Mouse (Mus musculus) bone marrow macrophage, adult 2 months (primary cell): ENCODE results near the gene Mfsd4b1. TPM values are rescaled to one million over a fixed set of nuclear protein-coding genes. Genes with fewer than 3 reads are reported as not detected.

Source experiments
- H3K27ac ChIP-seq: 2 replicates; pipeline ENCODE4 v1.5.1; 2012; ENCODE audit warnings: low read depth, low read length; ENCODE audit not compliant: insufficient read depth
- H3K4me1 ChIP-seq: 2 replicates; pipeline ENCODE4 v1.6.1; 2012; ENCODE audit warnings: low read length; ENCODE audit not compliant: control insufficient read depth, insufficient read depth
- H3K4me3 ChIP-seq: 2 replicates; pipeline ENCODE4 v1.5.1; 2012; ENCODE audit warnings: mild to moderate bottlenecking, low read length, moderate library complexity; ENCODE audit not compliant: insufficient read depth
- CTCF ChIP-seq: IDR thresholded peaks from 2 replicates; pipeline ENCODE4 v1.5.1; 2012; ENCODE audit warnings: low read depth, mild to moderate bottlenecking, low read length, moderate library complexity
- POLR2A ChIP-seq: IDR thresholded peaks from 2 replicates; pipeline ENCODE4 v1.6.1; 2012; ENCODE audit warnings: mild to moderate bottlenecking, low read depth, low read length, borderline replicate concordance
- polyA plus RNA-seq: library from polyadenylated mRNA; stranded (reverse); fragments of >200 nt; gene quantifications from 2 replicates; pipeline ENCODE4 v1.2.4, GENCODE M21; 2012; ENCODE audit not compliant: missing spikeins, insufficient read depth, insufficient read length

The Mfsd4b1 gene
- polyA plus RNA-seq, 1 experiment, result not detected

- H3K4me1 ChIP-seq, result no peaks in the 10 kb centered on the region
- TF ChIP-seq POLR2A (no peak), CTCF (no peak)
- no peak overlapping the region for H3K27ac ChIP-seq
- no peak overlapping the region for H3K4me3 ChIP-seq
These were observed 11.9 kb upstream of the Mfsd4b1 start for GRCm38 (mm10) chr10:40036686-40037560.

GRCm38 (mm10) chr10:40034956-40035355 lies 9.9 kb upstream of the Mfsd4b1 start:
- Histone ChIP-seq H3K4me1 (no peaks in the 10 kb centered on the region), H3K27ac (no peak overlapping the region), H3K4me3 (no peak overlapping the region)
- TF ChIP-seq CTCF (no peak), POLR2A (no peak)

GRCm38 (mm10) chr10:40032897-40033296 lies 7.8 kb upstream of the Mfsd4b1 start:
- no peak for TF ChIP-seq CTCF
- H3K27ac ChIP-seq, result no peak overlapping the region
- no peak overlapping the region for H3K4me3 ChIP-seq
- H3K4me1 ChIP-seq, result no peaks in the 10 kb centered on the region

GRCm38 (mm10) chr10:40030716-40031115 lies 5.6 kb upstream of the Mfsd4b1 start:
- Histone ChIP-seq H3K4me3 (no peak overlapping the region), H3K27ac (no peak overlapping the region), H3K4me1 (no peaks in the 10 kb centered on the region)
- TF ChIP-seq CTCF, result no peak
- TF ChIP-seq POLR2A, result no peak

- Histone ChIP-seq H3K4me3 (no peak overlapping the region), H3K4me1 (peaks cover 3% of the 10 kb centered on the region; the same call in 1 of the 2 replicates), H3K27ac (no peak overlapping the region)
- TF ChIP-seq POLR2A (no peak), CTCF (no peak)
These were observed 4.5 kb upstream of the Mfsd4b1 start for GRCm38 (mm10) chr10:40029610-40030009.

GRCm38 (mm10) chr10:40028091-40028490 lies 3.0 kb upstream of the Mfsd4b1 start:
- H3K27ac ChIP-seq, result no peak overlapping the region
- H3K4me3 ChIP-seq, result no peak overlapping the region
- TF ChIP-seq CTCF, result no peak
- TF ChIP-seq POLR2A, result no peak

GRCm38 (mm10) chr10:40026546-40026945 lies 1.5 kb upstream of the Mfsd4b1 start:
- no peak overlapping the region for H3K27ac ChIP-seq
- H3K4me3 ChIP-seq, result no peak overlapping the region
- peaks cover 5% of the 10 kb centered on the region; the same call in 1 of the 2 replicates for H3K4me1 ChIP-seq
- TF ChIP-seq POLR2A (no peak), CTCF (no peak)

More at GRCm38 (mm10) chr10:40028091-40028490, 3.0 kb upstream of the Mfsd4b1 start:
- H3K4me1 ChIP-seq, result peaks cover 5% of the 10 kb centered on the region; the same call in 1 of the 2 replicates

- Histone ChIP-seq H3K4me1 (peaks cover 10% of the 10 kb centered on the region), H3K4me3 (no peak overlapping the region; the same call in 1 of the 2 replicates), H3K27ac (no peak overlapping the region)
- TF ChIP-seq CTCF (no peak), POLR2A (no peak)
These were observed 492 bp upstream of the Mfsd4b1 start for GRCm38 (mm10) chr10:40025560-40025959.

- Histone ChIP-seq H3K4me1 (peaks cover 30% of the 10 kb centered on the region), H3K27ac (peak overlapping the region; percentile 78), H3K4me3 (no peak overlapping the region)
- TF ChIP-seq POLR2A (no peak), CTCF (no peak)
These were observed 4.7 kb downstream of the Mfsd4b1 start for GRCm38 (mm10) chr10:40020401-40020800.

GRCm38 (mm10) chr10:40019492-40019891 lies 5.6 kb downstream of the Mfsd4b1 start:
- Histone ChIP-seq H3K27ac (peak overlapping the region; percentile 78), H3K4me1 (peaks cover 28% of the 10 kb centered on the region), H3K4me3 (no peak overlapping the region)
- TF ChIP-seq POLR2A (no peak), CTCF (no peak)
